Mouse (Mus musculus): ENCODE measurements around the gene Fkbp10.
A peak's percentile ranks its signal among the peaks of the same experiment; 100 is the strongest.

Gene Fkbp10

GRCm38 (mm10) chr11:100408076-100408834, 7.2 kb upstream of the Fkbp10 start:
- ATAC-seq (ENCODE audit: insufficient number of reproducible peaks, low FRiP score, low TSS enrichment): no peak

- ATAC-seq (ENCODE audit: insufficient number of reproducible peaks, low FRiP score, low TSS enrichment): no peak
Measured at GRCm38 (mm10) chr11:100408835-100409462, 6.5 kb upstream of the Fkbp10 start.

- no peak for ATAC-seq (ENCODE audit: insufficient number of reproducible peaks, low FRiP score, low TSS enrichment)
Measured at GRCm38 (mm10) chr11:100409686-100410085, 5.8 kb upstream of the Fkbp10 start.

GRCm38 (mm10) chr11:100411736-100412135, 3.8 kb upstream of the Fkbp10 start:
- ATAC-seq (ENCODE audit: insufficient number of reproducible peaks, low FRiP score, low TSS enrichment): no peak

GRCm38 (mm10) chr11:100413541-100413940, 2.0 kb upstream of the Fkbp10 start:
- no peak for ATAC-seq (ENCODE audit: insufficient number of reproducible peaks, low FRiP score, low TSS enrichment)

GRCm38 (mm10) chr11:100414021-100414913, 1.2 kb upstream of the Fkbp10 start, which contains the start of gene P3h4:
Gene P3h4, minus strand, starts transcription at chr11:100414836.
- ATAC-seq (ENCODE audit: insufficient number of reproducible peaks, low FRiP score, low TSS enrichment): peak; percentile 77

- no peak for ATAC-seq (ENCODE audit: insufficient number of reproducible peaks, low FRiP score, low TSS enrichment)
Measured at GRCm38 (mm10) chr11:100421537-100421936, 6.0 kb downstream of the Fkbp10 start.

GRCm38 (mm10) chr11:100423836-100424235, 8.3 kb downstream of the Fkbp10 start:
- no peak for ATAC-seq (ENCODE audit: insufficient number of reproducible peaks, low FRiP score, low TSS enrichment)

GRCm38 (mm10) chr11:100425851-100426250, 10.4 kb downstream of the Fkbp10 start:
- no peak for ATAC-seq (ENCODE audit: insufficient number of reproducible peaks, low FRiP score, low TSS enrichment)

GRCm38 (mm10) chr11:100426820-100427219, 11.3 kb downstream of the Fkbp10 start:
- no peak for ATAC-seq (ENCODE audit: insufficient number of reproducible peaks, low FRiP score, low TSS enrichment)

- no peak for ATAC-seq (ENCODE audit: insufficient number of reproducible peaks, low FRiP score, low TSS enrichment)
Measured at GRCm38 (mm10) chr11:100428612-100429199, 13.2 kb downstream of the Fkbp10 start.

- ATAC-seq (ENCODE audit: insufficient number of reproducible peaks, low FRiP score, low TSS enrichment): no peak
Measured at GRCm38 (mm10) chr11:100430052-100430451, 14.6 kb downstream of the Fkbp10 start.

GRCm38 (mm10) chr11:100432002-100432401, 16.5 kb downstream of the Fkbp10 start:
- no peak for ATAC-seq (ENCODE audit: insufficient number of reproducible peaks, low FRiP score, low TSS enrichment)

GRCm38 (mm10) chr11:100435678-100436246, 20.3 kb downstream of the Fkbp10 start:
- ATAC-seq (ENCODE audit: insufficient number of reproducible peaks, low FRiP score, low TSS enrichment): no peak

- no peak for ATAC-seq (ENCODE audit: insufficient number of reproducible peaks, low FRiP score, low TSS enrichment)
Measured at GRCm38 (mm10) chr11:100437901-100438300, 22.4 kb downstream of the Fkbp10 start.

- peak; percentile 87; the same call in 1 of the 2 replicates for ATAC-seq (ENCODE audit: insufficient number of reproducible peaks, low FRiP score, low TSS enrichment)
Measured at GRCm38 (mm10) chr11:100440691-100441522, 25.4 kb downstream of the Fkbp10 start.

- ATAC-seq (ENCODE audit: insufficient number of reproducible peaks, low FRiP score, low TSS enrichment): no peak
Measured at GRCm38 (mm10) chr11:100441797-100442196, 26.3 kb downstream of the Fkbp10 start, which contains the start of the genes Nt5c3b and Klhl10. Gene Nt5c3b, minus strand, starts transcription at chr11:100441808. Gene Klhl10, plus strand, starts transcription at chr11:100441917.

GRCm38 (mm10) chr11:100442625-100443024, 27.1 kb downstream of the Fkbp10 start:
- no peak for ATAC-seq (ENCODE audit: insufficient number of reproducible peaks, low FRiP score, low TSS enrichment)

GRCm38 (mm10) chr11:100457247-100457646, 41.8 kb downstream of the Fkbp10 start:
- ATAC-seq (ENCODE audit: insufficient number of reproducible peaks, low FRiP score, low TSS enrichment): no peak
